Mouse (Mus musculus) induced T-regulatory cell, adult 2 months (primary cell): ENCODE results near the gene Il17rd.

ENCODE experiments used
- DNase-seq: peaks from one replicate; pipeline ENCODE4 v3.0.0-alpha.2; 2012; ENCODE audit warnings: low read depth

Gene Il17rd

GRCm38 (mm10) chr14:27094247-27094646, 55.5 kb downstream of the Il17rd start:
- DNase-seq: no peak

GRCm38 (mm10) chr14:27096133-27096532, 57.4 kb downstream of the Il17rd start:
- peak; percentile 47 for DNase-seq

- peak; percentile 78 for DNase-seq
Observed at GRCm38 (mm10) chr14:27096779-27097178, 58.0 kb downstream of the Il17rd start.

GRCm38 (mm10) chr14:27101735-27102134, 63.0 kb downstream of the Il17rd start:
- no peak for DNase-seq

GRCm38 (mm10) chr14:27102720-27103119, 64.0 kb downstream of the Il17rd start:
- no peak for DNase-seq

- no peak for DNase-seq
Observed at GRCm38 (mm10) chr14:27105731-27106457, 67.2 kb downstream of the Il17rd start.

- DNase-seq: no peak
Observed at GRCm38 (mm10) chr14:27108748-27109504, 70.2 kb downstream of the Il17rd start.

GRCm38 (mm10) chr14:27114362-27115274, 75.9 kb downstream of the Il17rd start, which contains the start of gene Arhgef3:
Gene Arhgef3 (plus strand): TSS chr14:27114899.
- DNase-seq: peak; percentile 32

GRCm38 (mm10) chr14:27115275-27115660, 76.5 kb downstream of the Il17rd start:
- no peak for DNase-seq

GRCm38 (mm10) chr14:27115991-27116390, 77.2 kb downstream of the Il17rd start:
- no peak for DNase-seq

DNA sequence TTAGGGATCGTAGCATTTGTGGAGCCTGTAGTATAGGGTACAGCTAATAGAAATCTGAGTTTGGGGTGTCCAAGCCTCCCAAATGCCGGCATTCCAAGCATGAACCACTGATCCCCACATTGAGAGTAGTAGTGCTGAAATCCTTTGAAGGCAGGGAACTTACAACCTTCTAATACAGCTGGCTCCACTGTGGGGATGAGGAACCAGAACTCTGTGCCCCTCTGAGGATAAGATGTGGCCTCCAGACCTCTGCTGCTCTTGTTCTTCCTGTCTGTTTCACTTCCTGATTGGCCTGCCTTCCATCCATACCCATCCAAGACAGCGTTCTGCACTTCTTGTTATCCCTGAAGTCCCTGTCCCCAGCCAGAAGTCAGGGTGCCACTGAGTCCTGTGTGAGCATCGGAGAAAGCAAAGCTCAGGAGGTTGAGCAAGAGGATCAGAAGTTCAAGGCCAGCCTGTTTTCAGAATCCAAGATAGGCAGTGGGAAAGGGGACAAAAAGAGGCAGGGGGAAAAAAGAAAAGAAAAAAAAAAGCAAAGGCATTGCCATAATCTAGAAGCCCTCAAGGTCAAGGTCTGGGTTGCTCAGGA, 77.9 kb downstream of the Il17rd start:
- DNase-seq: no peak

DNA sequence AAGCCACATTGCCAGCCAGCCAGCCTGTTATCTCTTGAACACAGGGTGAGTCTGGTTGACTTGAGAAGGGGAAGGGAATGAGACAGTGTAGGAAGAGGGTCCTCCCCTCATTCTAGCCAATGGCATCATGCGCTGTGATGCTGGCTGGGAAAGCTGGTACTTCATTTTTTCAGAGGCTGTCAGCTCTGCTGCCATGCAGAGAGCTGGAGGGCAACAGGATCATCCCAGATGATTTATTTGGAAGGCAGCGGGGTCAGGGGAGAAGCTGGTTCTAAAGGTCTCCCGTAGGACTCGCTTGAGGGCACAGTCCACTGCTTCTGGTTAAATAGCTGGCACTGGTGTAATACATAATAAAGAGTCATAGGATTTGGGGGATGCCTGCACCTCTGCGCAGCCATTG, 79.8 kb downstream of the Il17rd start:
- DNase-seq: no peak

DNA sequence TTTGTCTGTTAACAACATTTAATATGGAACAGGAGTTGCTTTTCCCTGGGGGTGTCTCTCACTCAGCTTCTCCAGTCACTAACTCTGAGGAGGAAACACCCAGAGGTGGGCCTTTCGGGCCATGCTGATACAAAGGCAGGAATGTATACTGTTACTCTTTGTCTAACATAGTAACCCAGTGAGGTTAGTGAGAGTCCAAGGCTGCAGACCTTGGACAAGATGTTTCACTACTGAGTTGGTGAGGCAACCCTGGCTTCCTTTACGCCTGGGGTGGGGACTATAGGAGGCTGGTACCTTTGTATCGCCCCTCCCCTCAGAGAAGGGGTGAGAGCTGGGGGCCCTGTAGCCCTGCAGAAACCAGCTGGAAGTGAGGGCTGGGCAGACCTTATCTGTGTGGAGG, 83.9 kb downstream of the Il17rd start:
- no peak for DNase-seq

DNA sequence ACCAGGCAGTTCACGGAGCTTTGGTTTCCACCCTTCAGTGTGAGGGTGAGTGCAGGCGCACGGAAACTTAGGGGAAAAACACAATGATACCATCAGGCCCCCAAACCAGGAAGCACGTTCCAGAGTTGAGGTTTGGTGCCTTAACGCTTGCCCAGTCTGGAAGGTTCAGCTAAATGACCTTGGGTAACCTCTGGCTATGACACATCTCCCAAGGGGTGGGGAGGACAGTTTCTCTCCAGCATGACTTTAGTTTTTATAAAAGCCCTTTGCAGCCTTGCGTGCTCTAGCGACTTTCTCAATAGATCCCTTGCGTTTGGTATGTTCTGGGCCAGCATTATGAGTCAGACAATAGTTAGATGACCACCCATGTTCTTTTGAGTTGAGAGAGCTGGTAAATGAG, 84.8 kb downstream of the Il17rd start:
- peak; percentile 50 for DNase-seq

DNA sequence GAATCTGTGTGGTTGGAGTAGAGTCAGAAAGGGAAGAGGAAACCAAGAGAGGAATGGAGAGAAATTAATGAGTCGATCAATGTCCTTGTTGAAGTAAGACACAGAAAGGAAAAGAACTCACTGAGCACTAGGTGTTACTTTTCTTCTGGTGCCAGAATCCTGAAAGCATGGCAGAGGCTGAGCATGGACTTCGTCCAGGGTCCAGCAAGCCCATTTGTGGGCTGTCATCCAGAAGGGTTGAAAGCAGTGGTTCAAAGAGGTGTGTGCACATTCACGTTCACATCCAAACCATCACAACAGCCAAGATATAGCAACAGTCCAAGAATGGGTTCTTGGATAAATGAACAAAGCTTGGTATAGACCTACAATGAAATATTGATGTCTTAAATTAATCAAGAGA, 91.3 kb downstream of the Il17rd start:
- DNase-seq: no peak

- DNase-seq: no peak
Observed at GRCm38 (mm10) chr14:27130676-27131075, 91.9 kb downstream of the Il17rd start.

- DNase-seq: no peak
Observed at GRCm38 (mm10) chr14:27131521-27131920, 92.8 kb downstream of the Il17rd start.

GRCm38 (mm10) chr14:27138891-27139290, 100.2 kb downstream of the Il17rd start:
- DNase-seq: no peak

DNA sequence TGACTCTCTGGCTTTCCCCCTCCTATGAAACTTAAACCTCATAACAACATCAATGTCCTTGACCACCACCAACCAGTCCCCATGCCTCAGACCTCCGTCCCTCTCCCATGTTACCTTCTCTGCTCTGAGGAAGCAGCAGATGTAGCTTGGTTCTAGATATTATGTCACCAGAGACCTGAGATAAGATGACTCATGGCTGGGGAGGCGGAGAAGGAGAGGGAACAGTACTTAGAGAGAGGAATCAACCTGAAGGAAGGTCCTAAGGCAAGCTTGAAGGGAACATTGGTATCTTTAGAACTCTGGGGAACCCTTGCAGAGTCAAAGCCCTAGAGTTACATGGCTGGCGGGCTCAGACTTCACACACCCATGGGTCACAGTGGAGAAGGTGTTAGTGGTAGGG, 101.2 kb downstream of the Il17rd start:
- DNase-seq: no peak

GRCm38 (mm10) chr14:27141486-27141885, 102.7 kb downstream of the Il17rd start:
- no peak for DNase-seq

DNA sequence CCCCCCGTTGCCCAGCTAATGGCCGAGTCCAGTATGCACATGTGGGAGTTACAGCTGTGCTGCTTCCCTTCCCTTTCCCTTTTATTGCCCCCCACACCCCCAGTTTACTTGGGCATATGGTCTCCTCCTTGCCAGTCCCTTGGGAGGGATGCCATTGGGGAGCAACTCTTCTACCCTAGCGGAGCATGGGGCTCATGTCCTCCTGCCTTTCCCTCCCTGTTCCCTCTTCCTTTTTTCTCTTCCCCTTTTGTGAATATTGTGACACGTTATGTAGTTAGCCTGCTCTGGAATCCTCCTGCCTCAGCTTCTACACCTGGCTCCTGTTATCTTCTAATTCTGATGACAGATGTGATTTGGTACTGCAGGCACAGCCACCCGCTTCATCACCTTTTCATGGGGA, 103.9 kb downstream of the Il17rd start:
- DNase-seq: no peak
